Mouse (Mus musculus) heart, adult 2 months (tissue): ENCODE data around the gene Mfsd2b. TPM values are rescaled to one million over a fixed set of nuclear protein-coding genes. Genes with fewer than 3 reads are reported as not detected.

ENCODE experiments used
- DNase-seq, 2 experiments: peaks; one replicate each; pipeline ENCODE4 v3.0.0; 2021
- H3K27ac ChIP-seq: fragments of 200-600 bp; 2 replicates; pipeline ENCODE4 v1.8.1; 2022
- H3K27me3 ChIP-seq: fragments of 200-500 bp; 2 replicates; pipeline ENCODE4 v1.6.1; 2012; ENCODE audit warnings: mild to moderate bottlenecking, low read length, inconsistent platforms, mixed read lengths; ENCODE audit not compliant: control insufficient read depth, insufficient read depth
- H3K36me3 ChIP-seq: fragments of 200-500 bp; 2 replicates; pipeline ENCODE4 v1.6.1; 2012; ENCODE audit warnings: low read length, inconsistent platforms; ENCODE audit not compliant: control insufficient read depth, insufficient read depth
- H3K4me1 ChIP-seq: fragments of 200-500 bp; 2 replicates; pipeline ENCODE4 v1.6.1; 2011; ENCODE audit warnings: low read length; ENCODE audit not compliant: control insufficient read depth, insufficient read depth
- H3K4me3 ChIP-seq: fragments of 200-600 bp; 2 replicates; pipeline ENCODE4 v1.8.1; 2022
- H3K79me2 ChIP-seq: fragments of 200-500 bp; replicated peaks from 2 replicates; pipeline ENCODE4 v1.6.1; 2012; ENCODE audit warnings: mild to moderate bottlenecking, inconsistent platforms, low read length, moderate library complexity, mixed read lengths; ENCODE audit not compliant: control insufficient read depth, insufficient read depth
- H3K9ac ChIP-seq: fragments of 200-500 bp; 2 replicates; pipeline ENCODE4 v1.6.1; 2012; ENCODE audit warnings: low read depth, mild to moderate bottlenecking, control low read depth, inconsistent platforms, low read length, mixed read lengths
- CTCF ChIP-seq: fragments of 200-600 bp; IDR thresholded peaks from 2 replicates; pipeline ENCODE4 v1.8.1; 2022; ENCODE audit warnings: antibody characterized with exemption, mild to moderate bottlenecking, moderate library complexity
- EP300 ChIP-seq: fragments of 200-500 bp; IDR thresholded peaks from 2 replicates; pipeline ENCODE4 v1.6.1; 2011; ENCODE audit warnings: low read depth, low read length, control low read depth; ENCODE audit not compliant: insufficient read depth
- POLR2A ChIP-seq: fragments of 200-500 bp; IDR thresholded peaks from 2 replicates; pipeline ENCODE4 v1.6.1; 2011; ENCODE audit warnings: mild to moderate bottlenecking, low read depth, low read length, control low read depth; ENCODE audit not compliant: insufficient read depth
- WGBS: fragments of 180-500 bp; shearing (Covaris S2); methylation state at CpG from one replicate; pipeline ENCODE4 v1.1.7; 2018; 5-methylcytosine and 5-hydroxymethylcytosine counted together
- intact Hi-C: fragments of 180-260 bp; cut with DNase I; formaldehyde crosslinking; loops from one replicate; pipeline ENCODE4 v1.15.1; 2025
- polyA plus RNA-seq: library from polyadenylated mRNA; depleted of rRNA; stranded (reverse); fragments of >200 nt; gene quantifications from 2 replicates; pipeline ENCODE4 v1.2.3, GENCODE M21; 2012
- total RNA-seq, 2 experiments: library from RNA; stranded (reverse); gene quantifications; 2 replicates each; pipeline ENCODE4 v1.2.3; 2021

Gene Mfsd2b
- total and polyA plus RNA-seq, 3 experiments = 0.55 to 2.3 (median 2.0) TPM

GRCm38 (mm10) chr12:4879048-4879447 lies 4.9 kb upstream of the Mfsd2b start:
- DNase-seq = no peak
- H3K4me3 ChIP-seq = no peak overlapping the region
- TF ChIP-seq CTCF = peak; percentile 57
- TF ChIP-seq EP300 = no peak
- no peak overlapping the region for H3K9ac ChIP-seq
- no peak overlapping the region for H3K27ac ChIP-seq
- no peaks in the 10 kb centered on the region for H3K36me3 ChIP-seq
- 94% methylated on average over 5 of the region's 5 CpGs for WGBS
- H3K27me3 ChIP-seq = no peaks in the 10 kb centered on the region
- intact Hi-C loops = no loop called here
- H3K4me1 ChIP-seq = peaks cover 1% of the 10 kb centered on the region
- H3K79me2 ChIP-seq = no peaks in the 10 kb centered on the region

GRCm38 (mm10) chr12:4878296-4878783 lies 4.2 kb upstream of the Mfsd2b start:
- 74% methylated on average over 9 of the region's 9 CpGs for WGBS
- intact Hi-C loops = no loop called here
- no peak overlapping the region for H3K9ac ChIP-seq
- H3K27me3 ChIP-seq = no peaks in the 10 kb centered on the region
- no peaks in the 10 kb centered on the region for H3K36me3 ChIP-seq
- H3K4me1 ChIP-seq = peaks cover 3% of the 10 kb centered on the region
- no peak for DNase-seq
- TF ChIP-seq POLR2A (no peak), EP300 (no peak), CTCF (no peak)
- H3K4me3 ChIP-seq = no peak overlapping the region
- H3K27ac ChIP-seq = no peak overlapping the region
- H3K79me2 ChIP-seq = no peaks in the 10 kb centered on the region

GRCm38 (mm10) chr12:4875623-4876022 lies 1.5 kb upstream of the Mfsd2b start:
- DNase-seq = no peak
- 88% methylated on average over 8 of the region's 8 CpGs for WGBS
- Histone ChIP-seq H3K79me2 (no peaks in the 10 kb centered on the region), H3K27me3 (no peaks in the 10 kb centered on the region), H3K9ac (no peak overlapping the region), H3K27ac (no peak overlapping the region), H3K4me1 (peaks cover 3% of the 10 kb centered on the region), H3K4me3 (no peak overlapping the region), H3K36me3 (no peaks in the 10 kb centered on the region)
- no peak for TF ChIP-seq EP300
- intact Hi-C loops = no loop called here

DNA sequence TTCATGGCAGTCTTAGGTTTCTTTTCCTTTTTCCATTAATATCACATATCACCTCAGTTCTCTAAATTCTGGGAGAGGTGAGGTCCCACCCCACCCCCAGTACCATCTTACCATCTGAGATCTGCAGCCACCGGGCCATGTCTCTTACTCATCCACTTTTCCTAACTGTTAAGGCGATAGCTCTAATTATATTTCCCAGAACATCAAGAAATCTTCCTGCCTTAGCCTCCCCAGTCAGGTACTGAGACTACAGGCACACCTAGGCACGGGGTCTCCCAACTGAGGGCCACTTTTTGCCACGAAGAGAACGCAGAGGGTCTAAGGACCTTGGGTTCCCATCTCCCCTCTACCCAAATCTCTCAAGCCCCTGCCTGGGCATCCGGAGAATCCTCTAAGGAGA lies 628 bp downstream of the Mfsd2b start:
- H3K79me2 ChIP-seq = no peaks in the 10 kb centered on the region
- H3K9ac ChIP-seq = no peak overlapping the region
- H3K36me3 ChIP-seq = no peaks in the 10 kb centered on the region
- intact Hi-C loops = no loop called here
- H3K27ac ChIP-seq = no peak overlapping the region
- peaks cover 3% of the 10 kb centered on the region for H3K4me1 ChIP-seq
- TF ChIP-seq EP300 = no peak
- TF ChIP-seq POLR2A = no peak
- no peak for TF ChIP-seq CTCF
- WGBS = 81% methylated on average over 6 of the region's 6 CpGs
- H3K27me3 ChIP-seq = no peaks in the 10 kb centered on the region
- no peak for DNase-seq
- H3K4me3 ChIP-seq = no peak overlapping the region

DNA sequence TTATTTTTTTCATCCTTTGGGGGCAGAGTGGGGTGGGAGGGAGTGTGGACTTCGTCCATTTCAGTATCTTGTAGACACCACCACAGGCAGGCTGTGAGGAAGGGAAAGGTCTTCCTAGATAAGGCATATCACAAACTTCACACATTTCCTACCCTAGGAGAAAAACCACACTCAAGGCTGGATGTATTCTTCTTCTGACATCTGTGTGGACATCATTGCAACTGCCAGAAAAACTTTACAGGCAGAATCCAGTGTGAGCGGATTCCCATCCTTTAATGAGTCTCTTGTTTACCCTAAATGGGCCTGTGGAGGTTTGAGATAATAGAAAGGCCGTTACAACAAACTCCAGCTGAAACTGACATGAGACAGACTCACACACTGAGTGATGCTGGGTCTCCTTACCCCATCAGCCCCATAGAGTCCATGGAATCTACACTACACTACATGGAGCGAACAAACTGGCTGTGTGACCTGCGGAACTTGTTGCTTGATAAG lies 1.1 kb downstream of the Mfsd2b start:
- Histone ChIP-seq H3K27ac (no peak overlapping the region), H3K9ac (no peak overlapping the region), H3K36me3 (no peaks in the 10 kb centered on the region), H3K27me3 (no peaks in the 10 kb centered on the region), H3K4me3 (no peak overlapping the region), H3K4me1 (peaks cover 3% of the 10 kb centered on the region), H3K79me2 (no peaks in the 10 kb centered on the region)
- WGBS = 73% methylated on average over 5 of the region's 5 CpGs
- DNase-seq = no peak
- intact Hi-C loops = no loop called here
- no peak for TF ChIP-seq EP300
- TF ChIP-seq POLR2A = no peak
- no peak for TF ChIP-seq CTCF

- Histone ChIP-seq H3K4me1 (peaks cover 3% of the 10 kb centered on the region), H3K27me3 (no peaks in the 10 kb centered on the region), H3K79me2 (no peaks in the 10 kb centered on the region), H3K36me3 (no peaks in the 10 kb centered on the region), H3K27ac (no peak overlapping the region), H3K4me3 (no peak overlapping the region), H3K9ac (no peak overlapping the region)
- no peak for DNase-seq
- 60% methylated on average over 4 of the region's 4 CpGs for WGBS
- intact Hi-C loops = no loop called here
- TF ChIP-seq EP300 = no peak
- TF ChIP-seq CTCF = no peak
- TF ChIP-seq POLR2A = no peak
Observed at GRCm38 (mm10) chr12:4872273-4872672, 1.9 kb downstream of the Mfsd2b start.

- DNase-seq = no peak
- H3K79me2 ChIP-seq = no peaks in the 10 kb centered on the region
- no peaks in the 10 kb centered on the region for H3K36me3 ChIP-seq
- intact Hi-C loops = no loop called here
- 94% methylated on average over 5 of the region's 5 CpGs for WGBS
- H3K27me3 ChIP-seq = no peaks in the 10 kb centered on the region
- H3K27ac ChIP-seq = no peak overlapping the region
- H3K4me3 ChIP-seq = no peak overlapping the region
- no peak overlapping the region for H3K9ac ChIP-seq
- peaks cover 3% of the 10 kb centered on the region for H3K4me1 ChIP-seq
- TF ChIP-seq POLR2A (no peak), CTCF (no peak), EP300 (no peak)
Observed at GRCm38 (mm10) chr12:4871260-4871659, 2.9 kb downstream of the Mfsd2b start.
